Mouse (Mus musculus): ENCODE results near the gene Mllt11.
A peak's percentile ranks its signal among the peaks of the same experiment; 100 is the strongest.

The Mllt11 gene

DNA sequence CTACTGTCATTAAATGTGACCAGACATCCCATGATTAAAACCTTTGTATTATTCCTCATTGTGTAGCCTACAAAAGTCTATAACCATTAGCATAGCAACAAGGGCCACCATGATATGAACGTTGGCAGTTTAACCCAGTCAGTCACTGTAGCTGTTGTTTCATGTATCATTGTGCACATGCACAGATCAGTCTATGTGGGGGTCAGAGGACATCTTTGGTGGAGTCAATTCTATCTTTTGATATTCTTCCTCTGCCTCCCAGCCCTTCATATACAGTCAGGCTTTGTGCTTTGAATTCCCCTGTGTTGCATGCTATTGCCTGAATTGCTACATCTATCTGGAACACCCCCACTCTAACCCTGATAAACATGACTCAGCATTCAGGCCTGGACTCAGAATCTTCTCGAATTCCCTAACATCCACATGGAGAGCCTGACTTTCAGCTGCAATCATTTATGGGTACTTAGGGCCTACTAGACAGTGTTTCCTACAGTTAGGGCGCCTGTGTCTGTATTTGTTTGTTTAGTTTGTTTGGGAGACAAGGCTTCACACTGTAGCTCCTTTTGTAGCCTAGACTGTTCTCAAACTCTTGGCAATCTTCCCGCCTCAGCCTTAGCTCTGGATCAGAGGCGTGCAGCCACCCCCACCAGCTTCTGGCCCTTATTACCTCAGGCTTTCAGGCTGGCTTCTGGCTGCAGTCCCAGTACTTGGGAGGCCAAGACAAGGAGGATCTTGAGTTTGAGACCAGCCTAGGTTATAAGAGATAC lies 14.7 kb upstream of the Mllt11 start:
- peak; percentile 98 for DNase-seq (ENCODE audit: low spot score)

- no peak for DNase-seq (ENCODE audit: low spot score)
These were observed 11.1 kb upstream of the Mllt11 start for GRCm38 (mm10) chr3:95243086-95243485.

DNA sequence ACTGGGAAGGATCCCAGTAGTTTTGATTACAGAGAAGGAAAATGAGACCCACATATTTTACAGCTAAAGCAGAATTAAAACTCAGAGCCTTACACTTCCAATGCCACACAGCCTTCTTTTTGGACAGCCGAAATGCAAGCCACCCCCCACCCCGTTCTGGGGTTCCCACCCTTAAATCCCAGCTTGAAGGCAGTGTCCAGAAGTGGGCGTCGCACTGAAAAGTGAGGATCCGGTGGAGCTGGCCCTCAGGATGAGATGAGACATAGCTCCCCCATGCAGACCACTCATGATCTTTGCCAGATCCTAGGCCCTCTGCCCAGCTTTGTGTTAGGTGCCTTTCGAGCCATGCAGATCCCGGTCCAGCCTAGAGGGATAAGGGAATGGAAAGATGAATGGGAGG lies 9.5 kb upstream of the Mllt11 start, which contains the start of gene Gm128:
TSS of gene Gm128 (minus strand) at position 101 of the 400 bp plus-strand sequence.
- no peak for DNase-seq (ENCODE audit: low spot score)

- DNase-seq (ENCODE audit: low spot score), result no peak
These were observed 8.9 kb upstream of the Mllt11 start for GRCm38 (mm10) chr3:95240900-95241299.

DNA sequence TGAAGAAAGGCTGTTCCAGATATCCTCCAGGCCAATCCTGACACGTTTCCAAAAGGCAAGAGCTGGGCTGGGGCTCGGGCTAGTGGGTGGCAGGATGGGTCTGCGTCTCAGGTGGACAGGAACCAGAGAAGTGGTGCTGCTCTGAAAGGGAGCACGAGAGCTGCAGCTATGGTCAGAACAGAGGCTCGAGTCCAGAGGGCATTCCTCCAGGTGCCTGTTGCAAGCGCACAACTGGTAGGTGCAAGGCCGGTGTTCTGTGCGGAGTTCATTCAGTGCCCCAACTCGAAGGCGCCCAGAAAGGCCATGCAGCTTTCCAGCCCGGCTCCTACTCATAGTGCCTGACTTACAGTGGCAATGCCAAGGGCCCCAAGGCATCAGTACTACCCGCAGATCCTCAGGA lies 8.0 kb upstream of the Mllt11 start:
- peak; percentile 31 for DNase-seq (ENCODE audit: low spot score)

DNA sequence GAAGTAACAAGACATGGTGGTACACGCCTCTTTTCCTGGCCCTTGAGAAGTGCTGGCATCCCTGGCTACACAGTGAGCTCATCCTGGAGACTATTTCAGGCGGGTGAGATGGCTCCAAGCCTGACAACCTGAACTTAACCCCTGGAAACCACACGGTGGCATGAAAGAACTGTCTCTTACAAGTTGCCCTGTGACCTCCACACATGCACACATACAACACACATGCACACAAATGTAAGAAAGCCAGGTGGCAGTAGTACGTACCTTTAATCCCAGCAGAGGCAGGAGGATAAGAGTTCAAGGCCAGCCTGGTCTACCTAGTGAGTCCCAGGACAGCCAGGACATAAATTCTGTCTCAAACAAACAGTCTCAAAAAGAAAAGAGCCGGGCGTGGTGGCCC lies 7.1 kb upstream of the Mllt11 start:
- DNase-seq (ENCODE audit: low spot score), result peak; percentile 44

DNA sequence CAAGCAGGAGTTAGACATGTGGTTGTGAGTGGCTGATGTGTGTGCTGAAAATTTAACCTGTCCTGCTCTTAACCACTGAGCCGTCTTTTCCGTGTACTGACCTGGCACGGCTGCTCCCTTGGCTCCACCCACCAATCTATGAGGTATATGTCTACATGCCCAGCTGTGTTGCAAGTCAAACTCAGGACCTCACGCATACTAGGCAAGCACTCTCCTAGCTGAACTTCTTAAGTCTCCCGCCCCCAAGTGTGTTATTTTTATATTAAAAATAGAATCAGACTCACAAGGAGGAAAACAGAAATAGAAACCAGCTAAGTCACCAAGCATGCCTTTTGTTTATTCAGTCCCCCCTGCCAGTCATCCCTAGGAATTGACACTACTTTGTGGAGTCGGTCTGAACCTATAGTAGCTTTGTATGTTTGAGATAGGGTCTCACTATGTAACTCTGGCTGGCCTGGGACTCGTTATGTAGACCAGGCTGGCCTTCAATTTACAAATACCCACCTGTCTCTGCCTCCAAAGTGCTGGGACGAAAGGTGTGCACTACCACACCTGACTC lies 5.6 kb upstream of the Mllt11 start:
- peak; percentile 76 for DNase-seq (ENCODE audit: low spot score)

- DNase-seq (ENCODE audit: low spot score), result no peak
These were observed 3.7 kb upstream of the Mllt11 start for GRCm38 (mm10) chr3:95235386-95236301.

GRCm38 (mm10) chr3:95233303-95233980 lies 1.5 kb upstream of the Mllt11 start:
- DNase-seq (ENCODE audit: low spot score), result no peak

GRCm38 (mm10) chr3:95232771-95233170 lies 800 bp upstream of the Mllt11 start:
- DNase-seq (ENCODE audit: low spot score), result peak; percentile 31

GRCm38 (mm10) chr3:95230495-95231297 lies 1.3 kb downstream of the Mllt11 start:
- DNase-seq (ENCODE audit: low spot score), result peak; percentile 68

- DNase-seq (ENCODE audit: low spot score), result peak; percentile 80
These were observed 2.0 kb downstream of the Mllt11 start for GRCm38 (mm10) chr3:95229781-95230494.

- peak; percentile 44 for DNase-seq (ENCODE audit: low spot score)
These were observed 2.8 kb downstream of the Mllt11 start for GRCm38 (mm10) chr3:95228894-95229780.

DNA sequence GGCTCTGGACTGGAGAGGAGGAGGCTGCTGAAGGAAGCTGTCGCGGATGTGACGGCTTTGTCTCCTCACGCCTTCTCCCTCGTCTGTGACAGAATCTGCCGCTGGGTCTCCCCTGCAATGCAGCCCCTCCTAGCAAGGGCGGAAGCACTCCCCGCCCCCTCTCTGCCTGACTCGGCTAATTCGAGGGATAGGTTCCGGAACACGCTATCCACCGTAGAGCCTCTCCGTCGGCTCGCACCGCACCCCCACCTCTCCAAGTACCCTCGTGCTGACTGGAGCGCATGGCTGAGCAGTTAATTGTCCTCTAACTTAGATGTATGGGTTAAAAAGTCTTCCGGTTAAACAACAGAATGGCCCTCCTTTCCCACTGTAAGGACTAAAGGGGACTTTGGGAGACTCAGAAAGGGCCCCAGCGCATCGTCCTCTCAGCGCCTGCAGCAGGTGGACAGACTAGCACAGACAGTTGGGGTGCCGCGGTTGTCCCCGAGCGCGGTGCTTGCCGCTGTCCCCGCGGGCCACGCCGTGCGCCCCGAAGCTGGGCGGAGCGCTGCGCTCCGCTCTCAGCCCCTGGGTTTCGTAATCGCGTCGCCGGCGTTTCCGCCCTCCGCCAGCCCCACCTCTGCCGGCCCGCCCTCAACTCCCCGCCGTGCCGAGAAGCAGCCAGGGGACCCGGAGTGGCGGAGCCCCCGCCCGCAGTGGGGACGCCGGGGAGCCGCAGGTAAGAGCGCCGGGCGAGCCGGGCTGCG lies 3.6 kb downstream of the Mllt11 start, which contains the start of gene Cdc42se1:
TSS of gene Cdc42se1 (plus strand) at position 585 of the 746 bp plus-strand sequence.
- peak; percentile 77 for DNase-seq (ENCODE audit: low spot score)

GRCm38 (mm10) chr3:95227214-95227613 lies 4.8 kb downstream of the Mllt11 start:
- peak; percentile 27 for DNase-seq (ENCODE audit: low spot score)

DNA sequence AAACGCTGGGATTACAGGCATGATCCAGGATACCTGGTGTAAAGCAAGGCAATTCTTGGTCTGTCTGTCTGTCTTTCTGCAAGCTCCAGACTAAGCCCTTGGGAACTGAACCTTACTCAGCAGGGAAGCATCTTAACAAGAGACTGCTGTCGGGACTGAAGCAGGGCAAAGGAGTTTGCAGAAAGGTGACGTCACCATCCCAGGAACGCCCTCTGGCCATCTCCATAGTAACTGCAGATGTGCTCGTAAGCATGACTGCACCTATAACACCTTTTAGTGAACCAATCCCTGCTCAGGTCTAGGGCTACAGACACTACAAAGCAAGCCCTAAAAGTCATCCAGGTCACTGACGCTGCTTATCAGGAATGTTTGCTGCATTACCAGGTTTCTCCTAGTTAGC lies 7.7 kb downstream of the Mllt11 start:
- DNase-seq (ENCODE audit: low spot score), result peak; percentile 47

DNA sequence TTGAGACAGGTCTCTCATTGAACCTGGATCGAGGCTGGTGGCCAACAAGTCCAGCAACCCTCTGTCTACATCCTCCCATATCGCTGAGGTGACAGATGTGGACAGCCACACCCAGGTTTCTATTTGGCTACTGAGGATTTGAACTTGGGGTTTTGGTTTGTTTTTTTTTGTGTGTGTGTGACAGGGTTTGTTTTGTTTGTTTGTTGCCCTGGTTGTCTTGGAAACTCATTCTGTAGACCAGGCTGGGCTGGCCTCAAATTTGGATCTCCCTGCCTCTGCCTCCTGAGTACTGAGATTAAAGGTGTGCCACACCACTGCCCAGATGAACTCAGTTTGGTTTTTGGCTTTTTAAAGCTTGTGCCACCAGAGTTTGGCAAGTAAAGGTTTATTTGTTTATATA lies 8.9 kb downstream of the Mllt11 start:
- no peak for DNase-seq (ENCODE audit: low spot score)

DNA sequence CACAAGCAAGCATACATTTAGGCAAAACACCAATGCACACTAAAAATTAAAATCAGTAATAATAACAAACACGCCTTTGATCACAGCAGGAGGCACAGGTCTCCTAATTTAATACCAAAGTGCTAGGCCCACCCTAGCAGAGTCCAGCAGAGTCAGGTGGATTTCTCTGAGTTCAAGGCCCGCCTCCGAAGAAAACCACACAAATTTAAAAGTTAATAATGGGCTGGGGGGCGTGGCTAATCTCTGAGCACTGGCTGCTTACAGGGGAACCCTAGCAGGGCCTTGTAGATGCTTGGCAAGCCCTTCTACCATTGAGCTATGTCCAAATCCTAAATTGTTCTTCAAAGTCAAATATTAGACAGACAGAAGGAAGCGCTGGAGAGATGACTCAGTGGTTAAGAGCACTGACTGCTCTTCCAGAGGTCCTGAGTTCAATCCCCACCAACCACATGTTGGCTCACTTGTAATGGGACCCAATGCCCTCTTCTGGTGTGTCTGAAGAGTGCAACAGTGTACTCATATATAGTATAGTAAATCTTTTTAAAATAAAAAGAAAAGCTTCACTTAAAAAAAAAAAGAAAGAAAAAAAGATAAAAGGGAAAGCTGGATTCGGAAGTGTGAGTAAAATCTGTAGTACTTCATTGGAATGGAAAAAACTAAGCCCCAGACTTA lies 13.4 kb downstream of the Mllt11 start:
- no peak for DNase-seq (ENCODE audit: low spot score)

Data from adipocyte (in vitro differentiated cells).